Mouse (Mus musculus): Measurements from ENCODE around the gene Batf2. TPM values are rescaled to one million over a fixed set of nuclear protein-coding genes. Genes with fewer than 3 reads are reported as not detected.

The Batf2 gene
- polyA plus RNA-seq (2014; fragmentation: Nextera tagmentation; extraction: Ambion mirVana), result 0.30 TPM in 1 of 2 replicates, not detected in the other

DNA sequence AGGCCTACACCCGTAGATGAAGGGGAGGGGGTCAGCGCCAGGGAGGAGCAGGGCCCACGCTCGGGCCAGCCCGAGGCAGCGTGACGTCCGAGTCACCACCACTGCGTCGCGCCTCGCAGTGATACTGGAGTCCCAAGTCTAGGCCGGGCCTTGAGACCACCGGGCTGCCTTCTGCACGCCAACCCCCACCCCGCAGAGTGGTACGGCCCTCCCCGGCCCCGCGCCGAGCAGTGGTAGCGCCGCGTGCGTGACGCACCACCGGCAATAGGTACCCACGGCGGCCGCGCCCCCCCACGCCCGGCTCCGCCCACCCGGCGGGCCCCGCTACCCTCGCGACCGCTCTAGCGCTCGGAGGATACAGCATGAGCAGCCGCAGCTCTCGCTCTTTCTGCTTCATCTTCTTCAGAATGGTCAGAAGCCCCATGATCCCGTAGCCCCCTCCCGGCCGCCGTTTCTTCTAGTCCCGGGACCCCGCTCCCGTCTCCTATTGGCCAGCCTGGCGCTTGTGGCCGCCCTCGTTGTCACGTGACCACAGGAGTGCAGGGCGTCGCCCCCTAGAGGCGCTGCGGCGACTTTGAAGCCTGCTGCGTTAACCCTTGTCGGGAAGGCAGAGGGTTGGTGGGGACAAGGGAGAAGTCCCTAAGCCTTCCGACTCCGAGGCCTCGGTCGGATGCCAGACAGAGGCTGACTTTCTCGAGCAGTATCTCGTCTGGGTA lies at the start of gene Batf2:
Gene Batf2, plus strand, starts transcription at position 306 of the 716 bp plus-strand sequence.
- H3K27ac ChIP-seq (replicated peaks in 1 of 2; ENCODE audit: control insufficient read depth in 1 of 2, insufficient read depth in 1 of 2, low read depth in 2 of 2, low read length in 2 of 2), result peak within 1 kb of the TSS; percentile 94 to 95
- H3K4me3 ChIP-seq (ENCODE audit: control insufficient read depth in 1 of 2, insufficient read depth in 1 of 2, low read depth in 1 of 2, low read length in 2 of 2), result peak within 1 kb of the TSS; percentile 65 to 78
- H3K4me2 ChIP-seq (ENCODE audit: low read length), result peak within 1 kb of the TSS; percentile 73
- H3K4me1 ChIP-seq (ENCODE audit: control insufficient read depth in 2 of 2, insufficient read depth in 2 of 2, low read length in 2 of 2), result peaks cover 4 to 11% of the 10 kb centered on the region in 2 experiments
- peak within 1 kb of the TSS; percentile 83 for H3K9ac ChIP-seq (ENCODE audit: low read length)
- under 1% methylated on average over 68 of the region's 68 CpGs for WGBS
- ATAC-seq (ENCODE audit: insufficient number of reproducible peaks, insufficient read depth, low FRiP score, low read depth), result peak; percentile 93
- H3K27me3 ChIP-seq (ENCODE audit: control insufficient read depth, insufficient read depth, low read length), result no peaks in the 10 kb centered on the region
- H3K9me3 ChIP-seq (ENCODE audit: control insufficient read depth, low read length), result no peaks in the 10 kb centered on the region
- peaks cover 19% of the 10 kb centered on the region for H3K36me3 ChIP-seq (ENCODE audit: control insufficient read depth, insufficient read depth, low read length)

DNA sequence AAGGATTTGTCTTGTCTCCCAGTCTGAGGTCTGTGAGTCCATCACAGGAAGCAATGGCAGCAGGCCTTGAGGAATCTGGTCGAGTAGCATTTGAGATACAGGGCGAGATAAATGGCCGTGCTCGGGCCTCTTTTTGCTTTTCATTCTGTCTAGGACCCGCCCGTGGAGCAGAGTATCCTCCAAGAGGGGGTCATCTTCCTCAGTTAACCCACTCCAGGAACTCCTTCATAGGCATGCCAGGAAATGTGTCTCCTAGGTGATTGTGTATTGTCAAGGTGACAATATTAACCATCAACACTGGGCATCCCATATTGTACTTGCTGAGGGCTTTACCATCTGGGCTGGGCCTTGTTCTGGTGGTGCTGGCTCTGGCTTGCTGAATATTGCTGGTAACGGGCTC lies 46.7 kb upstream of the Batf2 start, which contains the start of gene AC131692.1:
Gene AC131692.1, plus strand, starts transcription at position 301 of the 400 bp plus-strand sequence.
- WGBS, result 85% methylated on average over 7 of the region's 7 CpGs
- Histone ChIP-seq H3K4me1 (ENCODE audit: control insufficient read depth in 2 of 2, insufficient read depth in 2 of 2, low read length in 2 of 2) (no peaks in the 10 kb centered on the region), H3K9ac (ENCODE audit: low read length) (no peak within 1 kb of the TSS)

DNA sequence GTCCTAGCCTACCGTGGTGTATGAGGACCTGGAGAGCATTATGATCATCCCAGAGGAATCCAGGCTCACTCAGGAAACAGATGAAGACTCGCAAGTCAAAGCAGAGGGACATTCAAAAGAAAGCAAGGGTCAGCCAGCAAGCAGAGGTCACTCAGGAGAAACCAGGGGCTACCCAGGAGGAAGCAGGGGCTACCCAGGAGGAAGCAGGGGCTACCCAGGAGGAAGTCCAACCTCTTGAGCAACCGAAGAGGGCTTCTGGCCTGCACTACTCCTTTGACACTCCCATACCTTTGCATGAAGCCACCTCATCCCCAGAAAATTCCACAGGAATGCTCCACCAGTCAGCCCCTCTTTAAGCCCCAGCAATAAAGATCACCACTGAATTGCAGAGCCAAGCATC lies 42.9 kb upstream of the Batf2 start:
- no peak overlapping the region for H3K9ac ChIP-seq (ENCODE audit: low read length)
- ATAC-seq (ENCODE audit: insufficient number of reproducible peaks, insufficient read depth, low FRiP score, low read depth), result no peak
- H3K4me3 ChIP-seq (ENCODE audit: control insufficient read depth in 1 of 2, insufficient read depth in 1 of 2, low read depth in 1 of 2, low read length in 2 of 2), result no peak overlapping the region
- no peaks in the 10 kb centered on the region for H3K9me3 ChIP-seq (ENCODE audit: control insufficient read depth, low read length)
- H3K4me1 ChIP-seq (ENCODE audit: control insufficient read depth in 2 of 2, insufficient read depth in 2 of 2, low read length in 2 of 2), result no peaks in the 10 kb centered on the region
- H3K4me2 ChIP-seq (ENCODE audit: low read length), result no peak overlapping the region
- no peak overlapping the region for H3K27ac ChIP-seq (replicated peaks in 1 of 2; ENCODE audit: control insufficient read depth in 1 of 2, insufficient read depth in 1 of 2, low read depth in 2 of 2, low read length in 2 of 2)
- H3K27me3 ChIP-seq (ENCODE audit: control insufficient read depth, insufficient read depth, low read length), result no peaks in the 10 kb centered on the region
- WGBS, result 84% methylated on average over 3 of the region's 3 CpGs
- peaks cover 31% of the 10 kb centered on the region for H3K36me3 ChIP-seq (ENCODE audit: control insufficient read depth, insufficient read depth, low read length)

More for the DNA sequence above, 46.7 kb upstream of the Batf2 start, which contains the start of gene AC131692.1:
- no peak within 1 kb of the TSS for H3K4me3 ChIP-seq (ENCODE audit: control insufficient read depth in 1 of 2, insufficient read depth in 1 of 2, low read depth in 1 of 2, low read length in 2 of 2)
- peaks cover 65% of the 10 kb centered on the region for H3K36me3 ChIP-seq (ENCODE audit: control insufficient read depth, insufficient read depth, low read length)
- ATAC-seq (ENCODE audit: insufficient number of reproducible peaks, insufficient read depth, low FRiP score, low read depth), result no peak
- H3K27me3 ChIP-seq (ENCODE audit: control insufficient read depth, insufficient read depth, low read length), result no peaks in the 10 kb centered on the region
- H3K27ac ChIP-seq (replicated peaks in 1 of 2; ENCODE audit: control insufficient read depth in 1 of 2, insufficient read depth in 1 of 2, low read depth in 2 of 2, low read length in 2 of 2), result no peak within 1 kb of the TSS
- H3K9me3 ChIP-seq (ENCODE audit: control insufficient read depth, low read length), result no peaks in the 10 kb centered on the region
- H3K4me2 ChIP-seq (ENCODE audit: low read length), result no peak within 1 kb of the TSS

DNA sequence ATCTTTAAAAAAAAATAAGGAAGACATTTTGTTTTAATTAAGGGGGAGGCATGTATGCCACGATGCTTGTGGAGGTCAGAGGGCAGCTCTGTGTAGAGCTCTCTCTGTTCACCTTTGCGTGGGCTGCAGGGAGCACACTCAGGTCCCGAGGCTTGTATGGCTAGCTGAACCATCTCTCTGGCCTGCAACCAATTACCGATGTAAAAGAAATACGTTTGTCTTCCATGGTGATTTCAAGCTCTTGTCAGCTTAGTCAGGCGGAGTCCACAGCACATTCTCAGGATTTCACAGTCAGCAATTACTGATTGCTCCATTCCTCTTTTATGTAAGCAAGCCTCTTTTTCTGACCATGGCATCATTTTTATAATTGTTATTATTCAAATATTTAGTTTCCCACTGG lies 39.6 kb upstream of the Batf2 start:
- no peaks in the 10 kb centered on the region for H3K27me3 ChIP-seq (ENCODE audit: control insufficient read depth, insufficient read depth, low read length)
- H3K27ac ChIP-seq (replicated peaks in 1 of 2; ENCODE audit: control insufficient read depth in 1 of 2, insufficient read depth in 1 of 2, low read depth in 2 of 2, low read length in 2 of 2), result no peak overlapping the region
- no peak for ATAC-seq (ENCODE audit: insufficient number of reproducible peaks, insufficient read depth, low FRiP score, low read depth)
- H3K4me2 ChIP-seq (ENCODE audit: low read length), result no peak overlapping the region
- H3K9ac ChIP-seq (ENCODE audit: low read length), result no peak overlapping the region
- no peaks in the 10 kb centered on the region for H3K9me3 ChIP-seq (ENCODE audit: control insufficient read depth, low read length)
- 75% methylated on average over 6 of the region's 6 CpGs for WGBS
- peaks cover 5% of the 10 kb centered on the region; the same call in 1 of the 2 replicates for H3K36me3 ChIP-seq (ENCODE audit: control insufficient read depth, insufficient read depth, low read length)
- no peak overlapping the region for H3K4me3 ChIP-seq (ENCODE audit: control insufficient read depth in 1 of 2, insufficient read depth in 1 of 2, low read depth in 1 of 2, low read length in 2 of 2)
- H3K4me1 ChIP-seq (ENCODE audit: control insufficient read depth in 2 of 2, insufficient read depth in 2 of 2, low read length in 2 of 2), result no peaks in the 10 kb centered on the region

- H3K27me3 ChIP-seq (ENCODE audit: control insufficient read depth, insufficient read depth, low read length), result no peaks in the 10 kb centered on the region
- peaks cover 5% of the 10 kb centered on the region; the same call in 1 of the 2 replicates for H3K36me3 ChIP-seq (ENCODE audit: control insufficient read depth, insufficient read depth, low read length)
- H3K9me3 ChIP-seq (ENCODE audit: control insufficient read depth, low read length), result no peaks in the 10 kb centered on the region
- no peak overlapping the region for H3K9ac ChIP-seq (ENCODE audit: low read length)
- H3K4me1 ChIP-seq (ENCODE audit: control insufficient read depth in 2 of 2, insufficient read depth in 2 of 2, low read length in 2 of 2), result no peaks in the 10 kb centered on the region
- ATAC-seq (ENCODE audit: insufficient number of reproducible peaks, insufficient read depth, low FRiP score, low read depth), result no peak
- H3K27ac ChIP-seq (replicated peaks in 1 of 2; ENCODE audit: control insufficient read depth in 1 of 2, insufficient read depth in 1 of 2, low read depth in 2 of 2, low read length in 2 of 2), result no peak overlapping the region
- no peak overlapping the region for H3K4me3 ChIP-seq (ENCODE audit: control insufficient read depth in 1 of 2, insufficient read depth in 1 of 2, low read depth in 1 of 2, low read length in 2 of 2)
- no peak overlapping the region for H3K4me2 ChIP-seq (ENCODE audit: low read length)
- WGBS, result 71% methylated on average over 6 of the region's 6 CpGs
Observed at GRCm38 (mm10) chr19:6102169-6102853, 38.5 kb upstream of the Batf2 start.

DNA sequence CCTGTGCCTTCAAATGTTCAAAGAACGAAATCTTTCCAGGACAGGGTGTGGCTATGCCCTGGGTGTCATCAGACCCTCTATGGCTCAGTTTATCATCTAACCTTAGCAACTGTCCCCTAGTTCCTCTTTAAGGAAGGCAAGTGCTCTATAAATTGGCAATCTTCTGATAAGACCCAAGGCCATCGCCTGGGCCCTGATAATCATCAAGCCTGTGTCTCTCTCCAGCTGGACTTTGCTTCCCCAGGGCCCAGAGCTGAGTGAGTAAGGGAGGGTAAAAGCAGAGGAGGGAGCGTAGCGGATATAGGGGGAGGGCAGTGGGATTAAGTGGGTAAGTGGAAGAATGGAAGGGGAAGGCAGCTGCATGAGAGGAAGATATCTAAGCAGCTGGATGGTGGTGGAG lies 36.3 kb upstream of the Batf2 start:
- Histone ChIP-seq H3K27ac (replicated peaks in 1 of 2; ENCODE audit: control insufficient read depth in 1 of 2, insufficient read depth in 1 of 2, low read depth in 2 of 2, low read length in 2 of 2) (no peak overlapping the region), H3K27me3 (ENCODE audit: control insufficient read depth, insufficient read depth, low read length) (no peaks in the 10 kb centered on the region), H3K4me3 (ENCODE audit: control insufficient read depth in 1 of 2, insufficient read depth in 1 of 2, low read depth in 1 of 2, low read length in 2 of 2) (no peak overlapping the region), H3K9me3 (ENCODE audit: control insufficient read depth, low read length) (no peaks in the 10 kb centered on the region), H3K36me3 (ENCODE audit: control insufficient read depth, insufficient read depth, low read length) (no peaks in the 10 kb centered on the region), H3K4me1 (ENCODE audit: control insufficient read depth in 2 of 2, insufficient read depth in 2 of 2, low read length in 2 of 2) (no peaks in the 10 kb centered on the region), H3K4me2 (ENCODE audit: low read length) (no peak overlapping the region), H3K9ac (ENCODE audit: low read length) (no peak overlapping the region)
- no peak for ATAC-seq (ENCODE audit: insufficient number of reproducible peaks, insufficient read depth, low FRiP score, low read depth)
- 60% methylated on average over 4 of the region's 4 CpGs for WGBS

DNA sequence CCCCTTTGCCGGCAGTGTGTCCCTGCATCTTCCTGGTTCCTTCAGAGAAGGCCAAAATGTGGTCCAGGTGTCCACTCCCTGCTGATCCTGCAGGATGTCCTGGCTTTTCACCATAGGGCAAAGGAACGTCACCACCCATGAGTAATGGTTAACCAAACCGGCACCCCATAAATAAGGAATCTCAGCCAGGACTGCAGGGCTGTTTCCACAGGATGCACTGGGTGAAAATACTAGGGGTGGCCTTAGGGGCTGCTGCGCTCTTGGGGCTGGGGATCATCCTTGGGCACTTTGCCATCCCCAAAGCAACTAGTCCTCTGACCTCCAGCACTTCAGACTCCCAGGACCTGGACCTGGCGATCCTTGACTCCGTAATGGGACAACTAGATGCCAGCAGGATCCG lies 35.2 kb upstream of the Batf2 start, which contains the start of gene Naaladl1:
Gene Naaladl1, plus strand, starts transcription at position 197 of the 400 bp plus-strand sequence.
- no peaks in the 10 kb centered on the region for H3K9me3 ChIP-seq (ENCODE audit: control insufficient read depth, low read length)
- H3K4me2 ChIP-seq (ENCODE audit: low read length), result no peak within 1 kb of the TSS
- H3K4me3 ChIP-seq (ENCODE audit: control insufficient read depth in 1 of 2, insufficient read depth in 1 of 2, low read depth in 1 of 2, low read length in 2 of 2), result no peak within 1 kb of the TSS
- no peak within 1 kb of the TSS for H3K9ac ChIP-seq (ENCODE audit: low read length)
- H3K36me3 ChIP-seq (ENCODE audit: control insufficient read depth, insufficient read depth, low read length), result no peaks in the 10 kb centered on the region
- WGBS, result 87% methylated on average over 7 of the region's 7 CpGs
- H3K27me3 ChIP-seq (ENCODE audit: control insufficient read depth, insufficient read depth, low read length), result no peaks in the 10 kb centered on the region
- no peak within 1 kb of the TSS for H3K27ac ChIP-seq (replicated peaks in 1 of 2; ENCODE audit: control insufficient read depth in 1 of 2, insufficient read depth in 1 of 2, low read depth in 2 of 2, low read length in 2 of 2)
- H3K4me1 ChIP-seq (ENCODE audit: control insufficient read depth in 2 of 2, insufficient read depth in 2 of 2, low read length in 2 of 2), result no peaks in the 10 kb centered on the region
- no peak for ATAC-seq (ENCODE audit: insufficient number of reproducible peaks, insufficient read depth, low FRiP score, low read depth)
